Mouse (Mus musculus) heart, embryonic 16.5 days (tissue): ENCODE measurements around the gene Ddx54. TPM values are rescaled to one million over a fixed set of nuclear protein-coding genes. Genes with fewer than 3 reads are reported as not detected.
A peak's percentile ranks its signal among the peaks of the same experiment; 100 is the strongest.

Experiments used
- ATAC-seq: fragments of 200-750 bp; cut with Nextera tagmentation; replicated peaks from 2 replicates; pipeline ENCODE4 v1.8.0; 2017; ENCODE audit warnings: moderate number of reproducible peaks; ENCODE audit not compliant: insufficient read depth, low FRiP score; ENCODE audit errors: extremely low read depth
- H3K27ac ChIP-seq: fragments of 300-500 bp; sonication (generic); 2 replicates; pipeline ENCODE4 v1.5.1; 2014; ENCODE audit warnings: mild to moderate bottlenecking, low read length, control low read depth, moderate library complexity
- H3K27me3 ChIP-seq: fragments of 300-500 bp; sonication (generic); 2 replicates; pipeline ENCODE4 v1.6.1; 2014; ENCODE audit warnings: low read length, mixed read lengths; ENCODE audit not compliant: control insufficient read depth, insufficient read depth
- H3K36me3 ChIP-seq: fragments of 300-500 bp; sonication (generic); 2 replicates; pipeline ENCODE4 v1.6.1; 2014; ENCODE audit not compliant: control insufficient read depth, insufficient read depth
- H3K4me1 ChIP-seq: fragments of 300-500 bp; sonication (generic); 2 replicates; pipeline ENCODE4 v1.6.1; 2014; ENCODE audit warnings: low read length, mixed read lengths; ENCODE audit not compliant: control insufficient read depth, insufficient read depth
- H3K4me2 ChIP-seq: fragments of 300-500 bp; sonication (generic); 2 replicates; pipeline ENCODE4 v1.6.1; 2014; ENCODE audit warnings: low read depth, mild to moderate bottlenecking, control low read depth, low read length
- H3K4me3 ChIP-seq: fragments of 300-500 bp; sonication (generic); 2 replicates; pipeline ENCODE4 v1.5.1; 2014; ENCODE audit warnings: mild to moderate bottlenecking, control low read depth, low read length
- H3K9ac ChIP-seq: fragments of 300-500 bp; sonication (generic); 2 replicates; pipeline ENCODE4 v1.6.1; 2014; ENCODE audit warnings: low read length, control low read depth
- H3K9me3 ChIP-seq: fragments of 300-500 bp; sonication (generic); replicated peaks from 2 replicates; pipeline ENCODE4 v1.6.1; 2016; ENCODE audit warnings: low read length; ENCODE audit not compliant: control insufficient read depth
- WGBS: fragments of 180-500 bp; shearing (Covaris S2); extraction: QIAGEN DNeasy Blood & Tissue Kit; methylation state at CpG from one replicate; pipeline ENCODE4 v1.1.7; 2014; 5-methylcytosine and 5-hydroxymethylcytosine counted together
- polyA plus RNA-seq: library from polyadenylated mRNA; unstranded; fragments of >200 nt; fragmentation: Nextera tagmentation; extraction: Ambion mirVana; gene quantifications from 2 replicates; pipeline ENCODE4 v1.2.1, GENCODE M21; 2015

Ddx54 gene
- polyA plus RNA-seq, 1 experiment from 2014 or later: 35.0 TPM

GRCm38 (mm10) chr5:120568336-120568768, 44.2 kb upstream of the Ddx54 start:
- no peaks in the 10 kb centered on the region for H3K27me3 ChIP-seq
- WGBS: 72% methylated on average over 9 of the region's 9 CpGs
- H3K9ac ChIP-seq: no peak overlapping the region
- no peaks in the 10 kb centered on the region for H3K9me3 ChIP-seq
- no peaks in the 10 kb centered on the region for H3K36me3 ChIP-seq
- no peak overlapping the region for H3K4me3 ChIP-seq
- no peak overlapping the region for H3K4me2 ChIP-seq
- H3K4me1 ChIP-seq: peaks cover 53% of the 10 kb centered on the region
- H3K27ac ChIP-seq: no peak overlapping the region
- no peak for ATAC-seq

DNA sequence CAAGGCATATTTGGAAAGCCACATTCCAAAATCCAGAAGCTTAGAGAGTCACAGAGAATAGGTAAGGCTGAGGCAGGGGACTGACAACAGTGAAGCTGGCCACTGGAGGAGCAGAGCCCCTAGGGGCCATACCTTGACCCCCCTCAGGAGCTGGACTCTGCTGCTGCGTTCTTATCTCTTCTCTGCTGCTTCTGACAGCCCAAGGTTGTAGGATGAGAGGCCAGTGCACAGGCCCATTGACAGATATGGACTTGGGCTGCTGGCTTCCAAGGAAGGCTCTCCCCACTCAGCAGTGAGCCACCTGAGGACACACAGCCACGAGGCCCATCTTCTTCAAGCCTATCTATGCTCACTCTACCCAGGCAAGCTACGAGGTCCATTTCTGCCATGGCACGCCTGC, 43.6 kb upstream of the Ddx54 start:
- ATAC-seq: no peak
- WGBS: 68% methylated on average over 4 of the region's 4 CpGs
- H3K27ac ChIP-seq: no peak overlapping the region
- no peaks in the 10 kb centered on the region for H3K9me3 ChIP-seq
- H3K27me3 ChIP-seq: no peaks in the 10 kb centered on the region
- no peak overlapping the region for H3K4me2 ChIP-seq
- peaks cover 48% of the 10 kb centered on the region for H3K4me1 ChIP-seq
- H3K4me3 ChIP-seq: no peak overlapping the region
- H3K9ac ChIP-seq: no peak overlapping the region
- no peaks in the 10 kb centered on the region for H3K36me3 ChIP-seq

GRCm38 (mm10) chr5:120569791-120570190, 42.7 kb upstream of the Ddx54 start:
- Histone ChIP-seq H3K36me3 (no peaks in the 10 kb centered on the region), H3K9ac (no peak overlapping the region), H3K4me2 (no peak overlapping the region), H3K27me3 (no peaks in the 10 kb centered on the region), H3K9me3 (no peaks in the 10 kb centered on the region), H3K4me3 (no peak overlapping the region), H3K27ac (no peak overlapping the region), H3K4me1 (peaks cover 46% of the 10 kb centered on the region)
- no peak for ATAC-seq
- WGBS: 85% methylated on average over 3 of the region's 3 CpGs

DNA sequence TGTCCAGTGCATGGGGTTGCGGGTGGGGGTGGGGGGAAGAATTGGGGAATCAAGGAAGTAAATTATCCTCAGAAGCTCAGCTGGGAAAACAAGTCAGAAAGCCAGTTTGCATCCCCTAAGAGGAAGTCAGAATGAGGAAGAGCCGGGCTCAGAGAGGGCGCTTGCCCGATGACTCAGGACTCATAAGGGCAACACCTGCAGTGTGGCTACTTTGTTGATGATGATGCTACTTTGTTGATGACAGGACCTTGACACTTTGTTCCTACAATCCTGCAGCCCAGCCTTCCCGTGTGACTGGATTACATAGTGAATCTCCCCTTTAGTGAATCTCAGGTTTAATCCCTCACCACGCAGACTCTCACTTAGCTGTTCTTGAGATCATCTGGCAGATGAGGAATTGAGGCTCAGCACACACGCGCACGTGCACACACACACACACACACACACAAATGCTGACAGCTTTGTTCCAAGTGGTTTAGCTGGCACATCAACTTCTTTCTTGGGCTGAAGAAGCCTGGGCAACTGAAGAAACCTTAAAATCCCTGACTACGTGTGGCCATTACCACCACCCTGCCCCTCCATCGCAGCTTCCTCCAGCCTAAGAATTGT, 42.1 kb upstream of the Ddx54 start:
- Histone ChIP-seq H3K36me3 (no peaks in the 10 kb centered on the region), H3K9me3 (no peaks in the 10 kb centered on the region), H3K4me3 (no peak overlapping the region), H3K27me3 (no peaks in the 10 kb centered on the region), H3K9ac (no peak overlapping the region), H3K27ac (no peak overlapping the region), H3K4me2 (no peak overlapping the region), H3K4me1 (peaks cover 43% of the 10 kb centered on the region)
- 81% methylated on average over 11 of the region's 11 CpGs for WGBS
- ATAC-seq: no peak

DNA sequence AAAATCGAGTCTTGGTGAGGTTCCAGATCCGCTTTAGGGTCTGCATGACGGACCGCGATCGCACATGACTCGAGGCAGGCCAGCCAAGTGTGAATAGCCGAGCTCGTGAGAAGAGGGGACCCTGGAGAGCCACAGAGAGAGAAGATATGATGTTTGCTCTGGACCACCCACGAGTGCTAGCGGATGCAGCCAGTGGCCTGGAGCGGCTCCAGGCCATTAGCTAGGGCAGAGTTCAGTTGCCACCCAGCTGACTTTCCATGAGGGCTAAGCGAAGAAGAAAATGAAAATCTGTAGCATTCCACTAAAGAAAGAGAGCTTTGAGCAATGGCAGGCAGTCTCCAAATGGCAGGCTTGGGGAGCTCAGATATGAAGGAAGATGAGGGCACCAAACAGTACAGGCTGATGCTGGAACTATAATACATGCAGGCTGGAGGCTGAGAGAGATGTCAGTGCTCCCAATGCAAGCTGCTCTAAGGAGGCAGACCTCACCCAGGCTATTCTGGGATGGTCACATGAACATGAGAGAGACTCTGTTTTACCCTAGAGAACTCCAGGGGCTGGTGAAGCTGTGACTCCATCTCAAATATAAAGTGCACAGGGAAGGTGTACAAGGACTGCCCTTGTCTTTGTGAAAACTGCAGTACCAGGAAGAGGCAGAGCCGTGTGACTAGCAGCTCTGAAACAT, 41.3 kb upstream of the Ddx54 start:
- H3K9ac ChIP-seq: no peak overlapping the region
- H3K4me2 ChIP-seq: no peak overlapping the region
- H3K4me1 ChIP-seq: peaks cover 35% of the 10 kb centered on the region
- no peak overlapping the region for H3K4me3 ChIP-seq
- H3K9me3 ChIP-seq: no peaks in the 10 kb centered on the region
- no peaks in the 10 kb centered on the region for H3K36me3 ChIP-seq
- WGBS: 60% methylated on average over 14 of the region's 14 CpGs
- H3K27me3 ChIP-seq: no peaks in the 10 kb centered on the region
- no peak overlapping the region; the same call in 1 of the 2 replicates for H3K27ac ChIP-seq
- no peak for ATAC-seq

GRCm38 (mm10) chr5:120574469-120575063, 38.0 kb upstream of the Ddx54 start:
- H3K4me1 ChIP-seq: peaks cover 34% of the 10 kb centered on the region

GRCm38 (mm10) chr5:120576781-120577301, 35.7 kb upstream of the Ddx54 start:
- Histone ChIP-seq H3K27ac (no peak overlapping the region), H3K9me3 (no peaks in the 10 kb centered on the region), H3K4me3 (no peak overlapping the region), H3K4me2 (no peak overlapping the region), H3K27me3 (no peaks in the 10 kb centered on the region), H3K4me1 (peaks cover 22% of the 10 kb centered on the region), H3K36me3 (peaks cover 4% of the 10 kb centered on the region; the same call in 1 of the 2 replicates), H3K9ac (no peak overlapping the region)
- no peak for ATAC-seq
- WGBS: 67% methylated on average over 11 of the region's 11 CpGs

More at GRCm38 (mm10) chr5:120574469-120575063, 38.0 kb upstream of the Ddx54 start:
- Histone ChIP-seq H3K9me3 (no peaks in the 10 kb centered on the region), H3K27me3 (no peaks in the 10 kb centered on the region), H3K36me3 (no peaks in the 10 kb centered on the region), H3K4me3 (no peak overlapping the region), H3K27ac (no peak overlapping the region), H3K4me2 (no peak overlapping the region), H3K9ac (no peak overlapping the region)
- ATAC-seq: no peak
- 64% methylated on average over 10 of the region's 10 CpGs for WGBS

GRCm38 (mm10) chr5:120577935-120578441, 34.6 kb upstream of the Ddx54 start:
- ATAC-seq: no peak
- Histone ChIP-seq H3K27ac (peak overlapping the region; percentile 58), H3K4me3 (no peak overlapping the region), H3K4me1 (peaks cover 22% of the 10 kb centered on the region), H3K9ac (no peak overlapping the region), H3K9me3 (no peaks in the 10 kb centered on the region), H3K36me3 (peaks cover 6% of the 10 kb centered on the region; the same call in 1 of the 2 replicates), H3K4me2 (no peak overlapping the region), H3K27me3 (no peaks in the 10 kb centered on the region)
- 50% methylated on average over 10 of the region's 10 CpGs for whole genome bisulfite sequencing
